Mouse (Mus musculus) stomach, embryonic 14.5 days (tissue): ENCODE measurements around the gene Arhgef7. TPM values are rescaled to one million over a fixed set of nuclear protein-coding genes. Genes with fewer than 3 reads are reported as not detected.
"Not testable (repeated sequence)": the region's sequence is repeated elsewhere in the genome, so short reads cannot be mapped to it uniquely, and the experiment has no call there.

Experiments
- ATAC-seq: fragments of 200-750 bp; cut with Nextera tagmentation; 2 replicates; pipeline ENCODE4 v1.8.0; 2017; ENCODE audit warnings: low read depth, moderate TSS enrichment; ENCODE audit not compliant: insufficient number of reproducible peaks, insufficient read depth, low FRiP score
- H3K27ac ChIP-seq: fragments of 300-500 bp; sonication (generic); 2 replicates; pipeline ENCODE4 v1.5.1; 2014; ENCODE audit warnings: mild to moderate bottlenecking, low read length, moderate library complexity, mixed read lengths
- H3K27me3 ChIP-seq: fragments of 300-500 bp; sonication (generic); 2 replicates; pipeline ENCODE4 v1.6.1; 2014; ENCODE audit warnings: low read length, control low read depth, mixed read lengths; ENCODE audit not compliant: control insufficient read depth, insufficient read depth
- H3K36me3 ChIP-seq: fragments of 300-500 bp; sonication (generic); 2 replicates; pipeline ENCODE4 v1.6.1; 2014; ENCODE audit warnings: mild to moderate bottlenecking, control low read depth, low read length, moderate library complexity, mixed read lengths; ENCODE audit not compliant: control insufficient read depth, insufficient read depth
- H3K4me1 ChIP-seq: fragments of 300-500 bp; sonication (generic); 2 replicates; pipeline ENCODE4 v1.6.1; 2014; ENCODE audit warnings: low read length, control low read depth, mixed read lengths; ENCODE audit not compliant: control insufficient read depth, insufficient read depth
- H3K4me2 ChIP-seq: fragments of 300-500 bp; sonication (generic); replicated peaks from 2 replicates; pipeline ENCODE4 v1.6.1; 2014; ENCODE audit warnings: low read depth, low read length, control low read depth
- H3K4me3 ChIP-seq: fragments of 300-500 bp; sonication (generic); 2 replicates; pipeline ENCODE4 v1.5.1; 2014; ENCODE audit warnings: low read depth, low read length, control low read depth
- H3K9ac ChIP-seq: fragments of 300-500 bp; sonication (generic); replicated peaks from 2 replicates; pipeline ENCODE4 v1.6.1; 2014; ENCODE audit warnings: low read depth, mild to moderate bottlenecking, control low read depth, low read length, moderate library complexity, mixed read lengths
- H3K9me3 ChIP-seq: fragments of 300-500 bp; sonication (generic); 2 replicates; pipeline ENCODE4 v1.6.1; 2016; ENCODE audit warnings: low read depth, low read length, control low read depth; ENCODE audit not compliant: control insufficient read depth
- WGBS: fragments of 180-500 bp; shearing (Covaris S2); extraction: QIAGEN DNeasy Blood & Tissue Kit; methylation state at CpG from one replicate; pipeline ENCODE4 v1.1.7; 2014; 5-methylcytosine and 5-hydroxymethylcytosine counted together
- polyA plus RNA-seq: library from polyadenylated mRNA; unstranded; fragments of >200 nt; fragmentation: Nextera tagmentation; extraction: Ambion mirVana; gene quantifications from 2 replicates; pipeline ENCODE4 v1.2.1, GENCODE M21; 2014

Arhgef7 gene
- polyA plus RNA-seq, 1 experiment from 2014 or later, result 37.0 TPM

DNA sequence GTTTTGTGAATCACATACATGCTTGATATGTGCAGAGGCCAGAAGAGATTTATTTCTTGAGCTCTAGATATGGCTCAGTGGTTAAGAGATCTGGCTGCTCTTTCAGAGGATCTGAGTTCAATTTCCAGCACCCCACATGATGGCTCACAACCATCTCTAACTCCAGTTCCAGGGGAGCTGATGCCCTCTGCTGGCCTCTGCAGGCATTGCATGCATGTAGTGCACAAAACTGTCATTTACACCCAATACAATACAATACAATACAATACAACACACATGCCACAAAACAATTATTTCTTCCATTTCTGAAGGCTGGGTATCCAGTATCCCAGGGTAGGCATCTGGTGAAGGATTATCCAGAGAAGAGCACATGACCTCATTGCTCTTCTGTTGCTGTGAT lies 140.3 kb downstream of the Arhgef7 start:
- 0 out of 2 replicates have a peak, but pooled peaks cover 3% of the 10 kb centered on the region for H3K9me3 ChIP-seq
- no peak overlapping the region for H3K9ac ChIP-seq
- H3K4me2 ChIP-seq, result no peak overlapping the region
- ATAC-seq, result no peak
- H3K27ac ChIP-seq, result no peak overlapping the region
- H3K27me3 ChIP-seq, result no peaks in the 10 kb centered on the region
- no peak overlapping the region for H3K4me3 ChIP-seq
- no peaks in the 10 kb centered on the region for H3K4me1 ChIP-seq
- no peaks in the 10 kb centered on the region for H3K36me3 ChIP-seq

DNA sequence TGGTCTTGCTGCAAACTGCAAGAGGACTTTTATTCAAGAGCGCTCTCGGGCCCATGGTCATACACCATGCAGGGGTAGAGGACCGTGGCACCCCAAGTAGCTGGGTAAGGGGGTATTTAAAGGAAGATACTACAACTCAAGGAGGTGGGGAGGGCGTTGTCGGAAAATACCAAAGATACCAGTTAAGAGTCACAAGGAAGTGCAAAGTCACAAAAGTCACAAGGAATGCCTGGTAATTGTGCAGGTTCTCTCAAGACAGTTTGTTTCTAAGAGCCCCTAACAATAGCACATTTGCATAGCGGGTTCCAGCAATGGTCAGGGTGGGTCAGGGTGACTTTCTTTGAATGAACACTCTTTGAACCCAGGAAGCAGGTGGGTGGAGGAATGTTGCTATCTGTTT lies 146.7 kb downstream of the Arhgef7 start:
- H3K27me3 ChIP-seq, H3K9ac ChIP-seq, ATAC-seq, H3K4me3 ChIP-seq, H3K4me2 ChIP-seq, H3K4me1 ChIP-seq, H3K9me3 ChIP-seq, H3K36me3 ChIP-seq, H3K27ac ChIP-seq: not testable (repeated sequence)
- 90% methylated on average over 6 of the region's 6 CpGs for WGBS

DNA sequence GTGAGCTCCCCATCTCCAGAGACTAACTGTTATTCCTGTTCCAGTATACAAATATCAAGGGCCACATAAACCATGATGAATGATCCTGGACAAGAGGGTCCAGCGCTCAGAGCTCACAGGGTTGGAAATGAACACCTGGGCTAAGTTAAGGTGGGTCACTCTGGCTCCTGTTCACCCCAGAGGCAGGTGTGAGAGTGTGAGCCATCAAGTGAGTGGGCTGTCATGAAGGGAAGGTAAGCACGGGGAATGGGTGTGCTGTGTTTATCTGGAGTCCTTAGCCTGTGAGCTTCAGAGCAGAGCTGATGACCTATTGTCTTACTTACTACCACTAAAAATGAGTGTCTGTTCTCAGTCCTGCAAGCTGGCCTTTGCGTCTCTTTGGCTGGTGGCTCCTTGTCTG lies 157.1 kb downstream of the Arhgef7 start:
- Histone ChIP-seq H3K27ac (no peak overlapping the region), H3K9me3 (no peaks in the 10 kb centered on the region), H3K27me3 (no peaks in the 10 kb centered on the region), H3K4me3 (no peak overlapping the region), H3K9ac (no peak overlapping the region), H3K4me2 (no peak overlapping the region), H3K36me3 (no peaks in the 10 kb centered on the region), H3K4me1 (no peaks in the 10 kb centered on the region)
- 87% methylated on average over 3 of the region's 3 CpGs for WGBS
- no peak for ATAC-seq

Other genes starting within 250 kb of the Arhgef7 start
- 4.6 and 6.2 TPM in 2 replicates for gene Rab20, start 249.0 kb upstream of the Arhgef7 start, polyA plus RNA-seq
- gene Naxd, start 230.2 kb upstream of the Arhgef7 start, polyA plus RNA-seq, result 123 and 133 TPM in 2 replicates
- gene Cars2, start 176.9 kb upstream of the Arhgef7 start, polyA plus RNA-seq, result 25.0 and 35.5 TPM in 2 replicates
- gene Ing1, start 172.2 kb upstream of the Arhgef7 start, polyA plus RNA-seq, result 36.7 and 40.3 TPM in 2 replicates
- 101 and 109 TPM in 2 replicates for gene Ankrd10, start 92.0 kb upstream of the Arhgef7 start, polyA plus RNA-seq
- gene 1700016D06Rik, start 26.7 kb upstream of the Arhgef7 start, polyA plus RNA-seq, result not detected in 2 replicates
- not detected in 2 replicates for gene Tex29, start 112.8 kb downstream of the Arhgef7 start, polyA plus RNA-seq